Mouse (Mus musculus): ENCODE measurements around the gene Polrmt. TPM values are rescaled to one million over a fixed set of nuclear protein-coding genes. Genes with fewer than 3 reads are reported as not detected.

Gene Polrmt
- polyA plus RNA-seq, 1 experiment from 2014 or later: 44.8 TPM

DNA sequence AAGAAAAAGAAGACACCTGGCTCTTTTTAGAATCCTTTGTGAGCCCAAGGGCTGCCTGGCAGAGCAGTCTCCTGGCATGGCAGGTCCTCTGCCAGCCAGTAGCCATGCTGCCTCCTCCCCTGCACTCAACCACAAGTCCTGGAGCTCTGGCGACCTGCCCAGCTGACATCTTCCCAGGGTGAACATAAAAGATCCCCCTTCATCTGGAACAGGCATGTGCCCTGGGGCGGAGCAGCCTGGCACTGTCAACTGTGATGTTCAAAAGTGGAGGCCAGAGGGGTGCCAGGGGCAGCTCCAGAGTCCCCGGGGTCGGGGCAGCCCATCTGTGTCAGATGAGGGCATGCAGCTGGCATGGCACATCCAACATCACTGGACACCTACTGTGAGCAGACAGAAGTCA is 31.4 kb downstream of the Polrmt start:
- H3K27me3 ChIP-seq (ENCODE audit: control insufficient read depth, insufficient read depth, low read length): peaks cover 41% of the 10 kb centered on the region
- ATAC-seq (replicated peaks; ENCODE audit: low FRiP score): no peak

GRCm38 (mm10) chr10:79713163-79713562 is 33.2 kb downstream of the Polrmt start:
- Histone ChIP-seq H3K4me1 (replicated peaks; ENCODE audit: control insufficient read depth, insufficient read depth, low read length) (peaks cover 8% of the 10 kb centered on the region; the same call in 1 of the 2 replicates), H3K4me2 (ENCODE audit: low read depth, low read length, severe bottlenecking) (no peak overlapping the region), H3K27me3 (ENCODE audit: control insufficient read depth, insufficient read depth, low read length) (peaks cover 33% of the 10 kb centered on the region), H3K4me3 (ENCODE audit: low read depth, low read length) (no peak overlapping the region), H3K9ac (ENCODE audit: low read length) (no peak overlapping the region), H3K27ac (ENCODE audit: low read depth, low read length) (no peak overlapping the region), H3K36me3 (ENCODE audit: control insufficient read depth, insufficient read depth, low read length) (peaks cover 15% of the 10 kb centered on the region; the same call in 1 of the 2 replicates), H3K9me3 (ENCODE audit: control insufficient read depth, low read length) (no peaks in the 10 kb centered on the region)
- WGBS: 20% methylated on average over 1 of the region's 1 CpGs
- ATAC-seq (replicated peaks; ENCODE audit: low FRiP score): no peak
- no peak for DNase-seq (ENCODE audit: low spot score)

More for the DNA sequence above, 31.4 kb downstream of the Polrmt start:
- Histone ChIP-seq H3K9ac (ENCODE audit: low read length) (no peak overlapping the region), H3K36me3 (ENCODE audit: control insufficient read depth, insufficient read depth, low read length) (peaks cover 4% of the 10 kb centered on the region; the same call in 1 of the 2 replicates), H3K4me1 (replicated peaks; ENCODE audit: control insufficient read depth, insufficient read depth, low read length) (peaks cover 8% of the 10 kb centered on the region; the same call in 1 of the 2 replicates), H3K4me2 (ENCODE audit: low read depth, low read length, severe bottlenecking) (no peak overlapping the region), H3K9me3 (ENCODE audit: control insufficient read depth, low read length) (no peaks in the 10 kb centered on the region), H3K4me3 (ENCODE audit: low read depth, low read length) (no peak overlapping the region), H3K27ac (ENCODE audit: low read depth, low read length) (no peak overlapping the region)
- no peak for DNase-seq (ENCODE audit: low spot score)
- 70% methylated on average over 4 of the region's 4 CpGs for WGBS

- no peak overlapping the region for H3K4me2 ChIP-seq (ENCODE audit: low read depth, low read length, severe bottlenecking)
- no peak overlapping the region for H3K9ac ChIP-seq (ENCODE audit: low read length)
- H3K4me3 ChIP-seq (ENCODE audit: low read depth, low read length): no peak overlapping the region
- H3K27ac ChIP-seq (ENCODE audit: low read depth, low read length): no peak overlapping the region
- H3K36me3 ChIP-seq (ENCODE audit: control insufficient read depth, insufficient read depth, low read length): peaks cover 15% of the 10 kb centered on the region; the same call in 1 of the 2 replicates
- peaks cover 28% of the 10 kb centered on the region for H3K27me3 ChIP-seq (ENCODE audit: control insufficient read depth, insufficient read depth, low read length)
- WGBS: 12% methylated on average over 6 of the region's 6 CpGs
- H3K9me3 ChIP-seq (ENCODE audit: control insufficient read depth, low read length): no peaks in the 10 kb centered on the region
- peaks cover 8% of the 10 kb centered on the region; the same call in 1 of the 2 replicates for H3K4me1 ChIP-seq (replicated peaks; ENCODE audit: control insufficient read depth, insufficient read depth, low read length)
- ATAC-seq (replicated peaks; ENCODE audit: low FRiP score) (peak; percentile 37; the same call in 1 of the 2 replicates), DNase-seq (ENCODE audit: low spot score) (peak; percentile 89)
Measured at GRCm38 (mm10) chr10:79712499-79713126, 33.8 kb downstream of the Polrmt start.

GRCm38 (mm10) chr10:79712029-79712428 is 34.4 kb downstream of the Polrmt start:
- WGBS: 90% methylated on average over 1 of the region's 1 CpGs
- no peak overlapping the region for H3K27ac ChIP-seq (ENCODE audit: low read depth, low read length)
- H3K4me3 ChIP-seq (ENCODE audit: low read depth, low read length): no peak overlapping the region
- ATAC-seq (replicated peaks; ENCODE audit: low FRiP score) (peak; percentile 22; the same call in 1 of the 2 replicates), DNase-seq (ENCODE audit: low spot score) (no peak)
- H3K36me3 ChIP-seq (ENCODE audit: control insufficient read depth, insufficient read depth, low read length): peaks cover 15% of the 10 kb centered on the region; the same call in 1 of the 2 replicates
- H3K9me3 ChIP-seq (ENCODE audit: control insufficient read depth, low read length): no peaks in the 10 kb centered on the region
- H3K4me2 ChIP-seq (ENCODE audit: low read depth, low read length, severe bottlenecking): no peak overlapping the region
- peaks cover 4% of the 10 kb centered on the region; the same call in 1 of the 2 replicates for H3K4me1 ChIP-seq (replicated peaks; ENCODE audit: control insufficient read depth, insufficient read depth, low read length)
- peaks cover 22% of the 10 kb centered on the region for H3K27me3 ChIP-seq (ENCODE audit: control insufficient read depth, insufficient read depth, low read length)
- H3K9ac ChIP-seq (ENCODE audit: low read length): no peak overlapping the region

- ATAC-seq (replicated peaks; ENCODE audit: low FRiP score): no peak
- DNase-seq (ENCODE audit: low spot score): no peak
- Histone ChIP-seq H3K9me3 (ENCODE audit: control insufficient read depth, low read length) (no peaks in the 10 kb centered on the region), H3K4me3 (ENCODE audit: low read depth, low read length) (no peak overlapping the region), H3K4me1 (replicated peaks; ENCODE audit: control insufficient read depth, insufficient read depth, low read length) (peaks cover 13% of the 10 kb centered on the region), H3K27me3 (ENCODE audit: control insufficient read depth, insufficient read depth, low read length) (no peaks in the 10 kb centered on the region), H3K27ac (ENCODE audit: low read depth, low read length) (no peak overlapping the region), H3K4me2 (ENCODE audit: low read depth, low read length, severe bottlenecking) (no peak overlapping the region), H3K36me3 (ENCODE audit: control insufficient read depth, insufficient read depth, low read length) (peaks cover 15% of the 10 kb centered on the region; the same call in 1 of the 2 replicates), H3K9ac (ENCODE audit: low read length) (no peak overlapping the region)
- WGBS: 86% methylated on average over 7 of the region's 7 CpGs
Measured at GRCm38 (mm10) chr10:79709307-79709706, 37.1 kb downstream of the Polrmt start.

GRCm38 (mm10) chr10:79708668-79709067 is 37.7 kb downstream of the Polrmt start:
- Histone ChIP-seq H3K4me2 (ENCODE audit: low read depth, low read length, severe bottlenecking) (no peak overlapping the region), H3K9ac (ENCODE audit: low read length) (no peak overlapping the region), H3K27me3 (ENCODE audit: control insufficient read depth, insufficient read depth, low read length) (no peaks in the 10 kb centered on the region), H3K36me3 (ENCODE audit: control insufficient read depth, insufficient read depth, low read length) (peaks cover 15% of the 10 kb centered on the region; the same call in 1 of the 2 replicates), H3K9me3 (ENCODE audit: control insufficient read depth, low read length) (no peaks in the 10 kb centered on the region), H3K27ac (ENCODE audit: low read depth, low read length) (no peak overlapping the region), H3K4me1 (replicated peaks; ENCODE audit: control insufficient read depth, insufficient read depth, low read length) (peaks cover 16% of the 10 kb centered on the region), H3K4me3 (ENCODE audit: low read depth, low read length) (no peak overlapping the region)
- WGBS: 94% methylated on average over 21 of the region's 21 CpGs
- DNase-seq (ENCODE audit: low spot score): no peak
- ATAC-seq (replicated peaks; ENCODE audit: low FRiP score): no peak

GRCm38 (mm10) chr10:79707759-79708158 is 38.6 kb downstream of the Polrmt start:
- no peak overlapping the region for H3K4me2 ChIP-seq (ENCODE audit: low read depth, low read length, severe bottlenecking)
- H3K4me3 ChIP-seq (ENCODE audit: low read depth, low read length): no peak overlapping the region
- H3K27me3 ChIP-seq (ENCODE audit: control insufficient read depth, insufficient read depth, low read length): no peaks in the 10 kb centered on the region
- 79% methylated on average over 4 of the region's 4 CpGs for WGBS
- peaks cover 15% of the 10 kb centered on the region; the same call in 1 of the 2 replicates for H3K36me3 ChIP-seq (ENCODE audit: control insufficient read depth, insufficient read depth, low read length)
- H3K9me3 ChIP-seq (ENCODE audit: control insufficient read depth, low read length): no peaks in the 10 kb centered on the region
- no peak overlapping the region for H3K27ac ChIP-seq (ENCODE audit: low read depth, low read length)
- DNase-seq (ENCODE audit: low spot score) (no peak), ATAC-seq (replicated peaks; ENCODE audit: low FRiP score) (no peak)
- no peak overlapping the region for H3K9ac ChIP-seq (ENCODE audit: low read length)
- H3K4me1 ChIP-seq (replicated peaks; ENCODE audit: control insufficient read depth, insufficient read depth, low read length): peaks cover 16% of the 10 kb centered on the region

DNA sequence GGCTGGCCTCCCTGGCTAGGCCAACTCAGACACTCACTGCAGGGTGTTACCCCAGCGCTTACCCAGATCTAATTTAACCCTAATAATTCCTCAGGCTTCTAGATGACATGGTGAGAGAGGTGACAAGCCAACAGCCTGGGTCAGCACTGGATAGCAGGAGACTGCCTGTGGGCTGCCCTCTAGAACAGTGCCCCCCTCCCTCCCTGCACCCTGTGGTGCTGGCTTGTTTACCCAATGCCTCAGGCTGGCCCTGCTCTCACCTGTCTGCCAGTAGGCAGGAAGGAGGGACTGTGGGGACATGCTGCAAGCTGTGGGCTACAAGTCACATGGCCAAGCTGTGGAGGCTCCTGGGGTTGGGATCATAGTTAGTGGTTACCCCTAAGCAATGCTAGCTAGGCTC is 39.2 kb downstream of the Polrmt start:
- Histone ChIP-seq H3K4me2 (ENCODE audit: low read depth, low read length, severe bottlenecking) (peak overlapping the region; percentile 21; the same call in 1 of the 2 replicates), H3K36me3 (ENCODE audit: control insufficient read depth, insufficient read depth, low read length) (peaks cover 15% of the 10 kb centered on the region; the same call in 1 of the 2 replicates), H3K27me3 (ENCODE audit: control insufficient read depth, insufficient read depth, low read length) (no peaks in the 10 kb centered on the region), H3K4me1 (replicated peaks; ENCODE audit: control insufficient read depth, insufficient read depth, low read length) (peaks cover 16% of the 10 kb centered on the region), H3K27ac (ENCODE audit: low read depth, low read length) (no peak overlapping the region), H3K9me3 (ENCODE audit: control insufficient read depth, low read length) (no peaks in the 10 kb centered on the region), H3K4me3 (ENCODE audit: low read depth, low read length) (no peak overlapping the region), H3K9ac (ENCODE audit: low read length) (no peak overlapping the region)
- ATAC-seq (replicated peaks; ENCODE audit: low FRiP score) (no peak), DNase-seq (ENCODE audit: low spot score) (no peak)
- 91% methylated on average over 1 of the region's 1 CpGs for WGBS

All from forebrain, embryonic 11.5 days (tissue).